Mouse (Mus musculus): ENCODE measurements around the gene Cd19.

GRCm38 (mm10) chr7:126408686-126409085 is 6.0 kb downstream of the Cd19 start:
- no peak for TF ChIP-seq POLR2A (IDR thresholded peaks at IDR 0.05; ENCODE audit: borderline replicate concordance, insufficient read depth, low read length)
- no peak for TF ChIP-seq CTCF (IDR thresholded peaks at IDR 0.05; ENCODE audit: borderline replicate concordance, insufficient read depth, low read depth, low read length)

All from cerebellum, adult 2 months (tissue).